Mouse (Mus musculus) stomach, postnatal 0 days (tissue): Measurements from ENCODE around the gene Dhx8.

Experiments
- CTCF ChIP-seq: IDR thresholded peaks from 2 replicates; pipeline ENCODE4 v1.5.1; 2016; ENCODE audit warnings: antibody characterized with exemption, low read depth, mild to moderate bottlenecking, moderate library complexity
- EP300 ChIP-seq: optimal IDR thresholded peaks from 2 replicates; pipeline ENCODE3; 2016; ENCODE audit warnings: antibody characterized with exemption

DNA sequence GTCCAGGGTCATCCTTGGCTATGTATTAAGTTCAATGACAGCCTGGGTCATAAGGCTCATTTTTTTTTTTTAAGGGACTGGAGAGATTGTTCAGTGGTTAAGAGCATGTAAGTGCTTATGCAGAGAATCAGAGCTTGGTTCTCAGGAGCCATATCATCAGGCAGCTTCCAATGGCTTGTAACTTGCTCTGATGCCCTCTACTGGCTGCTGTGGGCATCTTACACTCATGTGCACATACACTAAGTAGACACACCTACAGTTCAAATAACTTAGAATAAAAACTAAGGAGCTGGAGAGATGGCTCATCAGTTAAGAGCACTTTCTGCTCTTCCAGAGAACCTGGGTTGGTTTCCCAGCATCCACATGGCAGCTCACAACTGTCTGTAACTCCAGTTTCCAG is 34.6 kb upstream of the Dhx8 start:
- TF ChIP-seq CTCF (peak; percentile 33), EP300 (no peak)
